Mouse (Mus musculus) MEL (cell line): Measurements from ENCODE around the gene Clec4f. TPM values are rescaled to one million over a fixed set of nuclear protein-coding genes. Genes with fewer than 3 reads are reported as not detected.

Experiments used
- DNase-seq: peaks from one replicate; pipeline ENCODE4 v3.0.0; 2011; ENCODE audit warnings: low read depth, low spot score
- H3K27ac ChIP-seq: 2 replicates; pipeline ENCODE4 v1.5.1; 2012; ENCODE audit warnings: low read depth, mild to moderate bottlenecking, control low read depth, low read length, moderate library complexity; ENCODE audit not compliant: control insufficient read depth
- H3K27me3 ChIP-seq, 2 experiments: fragments of 150-350 bp in 1 of 2; sonication (generic) in 1 of 2; 2 replicates each; pipeline ENCODE4 v1.6.1; 2012; ENCODE audit warnings: low read length in 2 of 2, mild to moderate bottlenecking in 2 of 2, improper control_type of control experiment in 1 of 2, moderate library complexity in 1 of 2; ENCODE audit not compliant: insufficient read depth in 2 of 2, control insufficient read depth in 1 of 2
- H3K36me3 ChIP-seq, 2 experiments: 2 replicates each; pipeline ENCODE4 v1.6.1; 2012 to 2014; ENCODE audit warnings: low read length in 2 of 2, improper control_type of control experiment in 1 of 2, inconsistent platforms in 1 of 2, mild to moderate bottlenecking in 1 of 2; ENCODE audit not compliant: insufficient read depth in 2 of 2, control insufficient read depth in 1 of 2
- H3K4me1 ChIP-seq, 2 experiments: fragments of 150-350 bp in 1 of 2; sonication (generic) in 1 of 2; 2 replicates each; pipeline ENCODE4 v1.6.1; 2012; ENCODE audit warnings: low read length in 2 of 2, improper control_type of control experiment in 1 of 2, mild to moderate bottlenecking in 1 of 2; ENCODE audit not compliant: insufficient read depth in 2 of 2, control insufficient read depth in 1 of 2
- H3K4me3 ChIP-seq, 2 experiments: fragments of 150-350 bp in 1 of 2; sonication (generic) in 1 of 2; 2 replicates each; pipeline ENCODE4 v1.5.1; 2012; ENCODE audit warnings: low read depth in 2 of 2, low read length in 2 of 2, mild to moderate bottlenecking in 2 of 2, moderate library complexity in 2 of 2, control low read depth in 1 of 2, improper control_type of control experiment in 1 of 2; ENCODE audit not compliant: control insufficient read depth in 1 of 2, insufficient read depth in 1 of 2
- H3K79me2 ChIP-seq: 2 replicates; pipeline ENCODE4 v1.6.1; 2012; ENCODE audit warnings: mild to moderate bottlenecking, low read length, moderate library complexity; ENCODE audit not compliant: control insufficient read depth, poor library complexity, insufficient read depth
- H3K9ac ChIP-seq: 2 replicates; pipeline ENCODE4 v1.6.1; 2012; ENCODE audit warnings: low read depth, mild to moderate bottlenecking, control low read depth, low read length, moderate library complexity; ENCODE audit not compliant: control insufficient read depth, poor library complexity, severe bottlenecking
- H3K9me3 ChIP-seq: fragments of 150-350 bp; sonication (generic); replicated peaks from 2 replicates; pipeline ENCODE4 v1.6.1; 2012; ENCODE audit warnings: mild to moderate bottlenecking, low read length, improper control_type of control experiment, moderate library complexity; ENCODE audit not compliant: insufficient read depth
- CHD1 ChIP-seq: IDR thresholded peaks from 2 replicates; pipeline ENCODE4 v1.6.1; 2012; ENCODE audit warnings: low read depth, mild to moderate bottlenecking, inconsistent platforms, low read length, improper control_type of control experiment
- CHD2 ChIP-seq: IDR thresholded peaks from 2 replicates; pipeline ENCODE4 v1.6.1; 2011; ENCODE audit warnings: low read length, improper control_type of control experiment
- CTCF ChIP-seq, 3 experiments: IDR thresholded peaks in 2 of 3; conservative IDR thresholded peaks in 1 of 3; 2 replicates each; pipeline ENCODE4 v1.5.1; 2011 to 2012; ENCODE audit warnings: low read length in 3 of 3, low read depth in 2 of 3, mild to moderate bottlenecking in 2 of 3, improper control_type of control experiment in 1 of 3, inconsistent platforms in 1 of 3, mixed read lengths in 1 of 3, moderate library complexity in 1 of 3; ENCODE audit not compliant: control insufficient read depth in 1 of 3, insufficient read depth in 1 of 3, poor library complexity in 1 of 3, severe bottlenecking in 1 of 3
- GABPA ChIP-seq: IDR thresholded peaks from 2 replicates; pipeline ENCODE4 v1.6.1; 2012; ENCODE audit warnings: low read depth, mild to moderate bottlenecking, inconsistent platforms, low read length, improper control_type of control experiment, moderate library complexity
- GATA1 ChIP-seq: IDR thresholded peaks from 2 replicates; pipeline ENCODE4 v1.6.1; 2011; ENCODE audit warnings: low read depth, low read length, improper control_type of control experiment
- HCFC1 ChIP-seq: IDR thresholded peaks from 2 replicates; pipeline ENCODE4 v1.6.1; 2012; ENCODE audit warnings: low read depth, mild to moderate bottlenecking, inconsistent platforms, low read length, improper control_type of control experiment, moderate library complexity
- MAFK ChIP-seq: IDR thresholded peaks from 2 replicates; pipeline ENCODE4 v1.6.1; 2011; ENCODE audit warnings: low read depth, mild to moderate bottlenecking, low read length, improper control_type of control experiment, borderline replicate concordance
- MAX ChIP-seq: IDR thresholded peaks from 2 replicates; pipeline ENCODE4 v1.6.1; 2011; ENCODE audit warnings: low read length, improper control_type of control experiment
- MAZ ChIP-seq: IDR thresholded peaks from 2 replicates; pipeline ENCODE4 v1.6.1; 2012; ENCODE audit warnings: low read depth, mild to moderate bottlenecking, inconsistent platforms, low read length, improper control_type of control experiment
- MEF2A ChIP-seq: IDR thresholded peaks from 2 replicates; pipeline ENCODE4 v1.6.1; 2014; ENCODE audit warnings: low read depth, mild to moderate bottlenecking, inconsistent platforms, low read length, improper control_type of control experiment; ENCODE audit not compliant: poor library complexity, insufficient replicate concordance, severe bottlenecking; ENCODE audit errors: extremely low read depth
- MXI1 ChIP-seq: IDR thresholded peaks from 2 replicates; pipeline ENCODE4 v1.6.1; 2011; ENCODE audit warnings: mild to moderate bottlenecking, low read depth, low read length, improper control_type of control experiment
- MYB ChIP-seq: IDR thresholded peaks from 2 replicates; pipeline ENCODE4 v1.6.1; 2011; ENCODE audit warnings: mild to moderate bottlenecking, low read depth, low read length, improper control_type of control experiment
- NELFE ChIP-seq: IDR thresholded peaks from 2 replicates; pipeline ENCODE4 v1.6.1; 2011; ENCODE audit warnings: low read depth, low read length, improper control_type of control experiment
- NRF1 ChIP-seq: IDR thresholded peaks from 2 replicates; pipeline ENCODE4 v1.6.1; 2014; ENCODE audit warnings: low read depth, mild to moderate bottlenecking, inconsistent platforms, low read length, improper control_type of control experiment, moderate library complexity; ENCODE audit not compliant: poor library complexity, insufficient read depth, severe bottlenecking
- POLR2AphosphoS2 ChIP-seq: IDR thresholded peaks from 2 replicates; pipeline ENCODE4 v1.6.1; 2011; ENCODE audit warnings: low read length, improper control_type of control experiment
- RAD21 ChIP-seq: IDR thresholded peaks from 2 replicates; pipeline ENCODE4 v1.6.1; 2011; ENCODE audit warnings: mild to moderate bottlenecking, low read depth, low read length, improper control_type of control experiment
- RCOR1 ChIP-seq: IDR thresholded peaks from 2 replicates; pipeline ENCODE4 v1.6.1; 2012; ENCODE audit warnings: low read depth, mild to moderate bottlenecking, inconsistent platforms, low read length, improper control_type of control experiment
- SIN3A ChIP-seq: IDR thresholded peaks from 2 replicates; pipeline ENCODE4 v1.6.1; 2012; ENCODE audit warnings: low read length, improper control_type of control experiment, inconsistent platforms
- SMC3 ChIP-seq: IDR thresholded peaks from 2 replicates; pipeline ENCODE4 v1.6.1; 2011; ENCODE audit warnings: low read depth, low read length, improper control_type of control experiment
- TAL1 ChIP-seq: IDR thresholded peaks from 2 replicates; pipeline ENCODE4 v1.6.1; 2012; ENCODE audit warnings: mild to moderate bottlenecking, inconsistent platforms, low read length, moderate library complexity, mixed read lengths
- TBP ChIP-seq: IDR thresholded peaks from 2 replicates; pipeline ENCODE4 v1.8.0; 2011; ENCODE audit warnings: low read depth, low read length, improper control_type of control experiment
- TCF12 ChIP-seq: IDR thresholded peaks from 2 replicates; pipeline ENCODE4 v1.6.1; 2014; ENCODE audit warnings: low read depth, mild to moderate bottlenecking, inconsistent platforms, low read length, improper control_type of control experiment, moderate library complexity
- USF1 ChIP-seq: IDR thresholded peaks from 2 replicates; pipeline ENCODE4 v1.6.1; 2014; ENCODE audit warnings: low read depth, mild to moderate bottlenecking, inconsistent platforms, low read length, improper control_type of control experiment, moderate library complexity
- USF2 ChIP-seq, 2 experiments: IDR thresholded peaks; 2 replicates each; pipeline ENCODE4 v1.6.1; 2011 to 2012; ENCODE audit warnings: improper control_type of control experiment in 2 of 2, low read length in 2 of 2, borderline replicate concordance in 1 of 2, inconsistent platforms in 1 of 2, low read depth in 1 of 2, mild to moderate bottlenecking in 1 of 2; ENCODE audit not compliant: insufficient read depth in 1 of 2
- ZC3H11A ChIP-seq: IDR thresholded peaks from 2 replicates; pipeline ENCODE4 v1.6.1; 2012; ENCODE audit warnings: low read depth, mild to moderate bottlenecking, inconsistent platforms, low read length, improper control_type of control experiment
- ZKSCAN1 ChIP-seq: IDR thresholded peaks from 2 replicates; pipeline ENCODE4 v1.6.1; 2012; ENCODE audit warnings: low read depth, mild to moderate bottlenecking, inconsistent platforms, low read length, improper control_type of control experiment, moderate library complexity
- ZMIZ1 ChIP-seq: IDR thresholded peaks from 2 replicates; pipeline ENCODE4 v1.6.1; 2012; ENCODE audit warnings: low read depth, mild to moderate bottlenecking, inconsistent platforms, low read length, improper control_type of control experiment, moderate library complexity
- ZNF384 ChIP-seq: IDR thresholded peaks from 2 replicates; pipeline ENCODE4 v1.6.1; 2012; ENCODE audit warnings: low read depth, mild to moderate bottlenecking, inconsistent platforms, low read length, improper control_type of control experiment
- polyA plus RNA-seq, 2 experiments: library from polyadenylated mRNA; stranded (reverse) in 1 of 2; unstranded in 1 of 2; fragments of >175 nt in 1 of 2; fragments of >200 nt in 1 of 2; gene quantifications; 2 replicates each; pipeline versions ENCODE4 v1.2.1 to v1.2.4; 2012; ENCODE audit warnings: low replicate concordance in 2 of 2, low read depth in 1 of 2; ENCODE audit not compliant: insufficient read length in 2 of 2, insufficient read depth in 1 of 2, missing spikeins in 1 of 2
- total RNA-seq: library from RNA; depleted of rRNA; stranded (reverse); fragments of 300-350 nt; gene quantifications from 2 replicates; pipeline ENCODE4 v1.2.3, GENCODE M21; 2012

Clec4f gene
- total and polyA plus RNA-seq, 3 experiments: not detected

DNA sequence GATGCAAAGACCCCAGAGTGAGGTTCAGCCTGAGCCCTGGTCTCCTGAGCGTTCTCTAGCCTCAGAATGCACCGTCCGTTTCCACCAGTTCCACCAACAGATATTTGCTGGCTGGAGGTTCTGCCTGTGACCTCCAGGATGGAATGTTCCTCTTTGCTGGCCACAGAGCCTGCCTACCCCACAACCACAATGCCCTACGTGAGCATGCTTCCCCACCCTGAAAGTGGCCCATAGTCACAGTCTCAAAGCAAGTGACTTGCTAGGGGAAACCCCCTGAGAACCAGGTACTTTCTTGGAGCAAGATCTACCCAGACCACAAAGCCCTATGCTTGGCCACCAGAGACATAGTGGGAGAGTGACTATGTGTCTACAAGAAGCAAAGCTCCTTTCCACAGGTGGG is 33.4 kb upstream of the Clec4f start:
- no peak for DNase-seq
- no peak overlapping the region for H3K4me3 ChIP-seq
- peaks cover 0 to 7% of the 10 kb centered on the region in 2 experiments; a peak in 2 of 4 replicates for H3K4me1 ChIP-seq
- no peaks in the 10 kb centered on the region for H3K9me3 ChIP-seq
- no peaks in the 10 kb centered on the region for H3K79me2 ChIP-seq
- H3K27me3 ChIP-seq: peaks cover 10 to 27% of the 10 kb centered on the region in 2 experiments
- no peak for TF ChIP-seq ZMIZ1
- TF ChIP-seq MAZ: no peak
- TF ChIP-seq SMC3: no peak
- no peak for TF ChIP-seq ZNF384
- TF ChIP-seq MXI1: no peak
- TF ChIP-seq NELFE: no peak
- TF ChIP-seq USF1: no peak
- no peak for TF ChIP-seq USF2 (IDR thresholded peaks at IDR 0.05; ENCODE audit: borderline replicate concordance in 1 of 2, insufficient read depth in 1 of 2, low read depth in 1 of 2, low read length in 2 of 2)
- TF ChIP-seq MEF2A: no peak
- no peak for TF ChIP-seq SIN3A
- TF ChIP-seq CHD2: no peak
- no peak for TF ChIP-seq TCF12
- no peaks in the 10 kb centered on the region; a peak in 1 of 4 replicates for H3K36me3 ChIP-seq
- no peak overlapping the region for H3K27ac ChIP-seq
- no peak overlapping the region for H3K9ac ChIP-seq

DNA sequence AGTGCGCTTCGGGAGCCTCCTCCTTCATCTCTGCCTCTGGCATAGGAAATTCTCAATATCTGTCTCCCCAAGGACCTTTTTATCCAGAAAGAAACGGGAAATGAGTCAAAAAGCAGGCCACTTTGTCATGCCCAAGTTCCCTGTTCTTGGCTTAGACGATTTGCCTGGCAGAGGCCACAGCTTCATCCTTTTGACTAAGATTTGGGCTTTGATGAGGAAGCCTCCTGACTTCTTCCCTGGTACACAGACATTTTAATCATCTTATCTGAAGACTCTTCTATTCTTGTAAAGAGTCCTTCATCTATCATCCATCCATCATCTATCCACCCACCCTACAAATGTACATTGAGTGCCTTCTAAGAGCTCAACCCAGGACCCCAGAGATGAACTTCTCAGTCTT is 21.8 kb upstream of the Clec4f start, which contains the start of gene Cd207:
Gene Cd207 (minus strand): TSS at position 101 of the 400 bp plus-strand sequence.
- no peak within 1 kb of the TSS for H3K9ac ChIP-seq
- peaks cover 8 to 10% of the 10 kb centered on the region in 2 experiments for H3K27me3 ChIP-seq
- H3K9me3 ChIP-seq: no peaks in the 10 kb centered on the region
- no peak for DNase-seq
- H3K4me1 ChIP-seq: no peaks in the 10 kb centered on the region
- no peak within 1 kb of the TSS for H3K4me3 ChIP-seq
- no peaks in the 10 kb centered on the region for H3K79me2 ChIP-seq
- H3K27ac ChIP-seq: no peak within 1 kb of the TSS
- TF ChIP-seq MAFK (no peak), CTCF (IDR thresholded peaks at IDR 0.05 in 2 of 3, conservative IDR thresholded peaks at IDR 0.05 in 1 of 3; ENCODE audit: control insufficient read depth in 1 of 3, insufficient read depth in 1 of 3, low read depth in 2 of 3, low read length in 3 of 3, poor library complexity in 1 of 3, severe bottlenecking in 1 of 3) (no peak), CHD2 (no peak), GABPA (no peak), NRF1 (no peak), MYB (no peak), ZKSCAN1 (no peak), POLR2AphosphoS2 (no peak), TAL1 (no peak), TBP (no peak), MXI1 (no peak), RCOR1 (no peak), GATA1 (no peak), RAD21 (no peak), MEF2A (no peak), ZC3H11A (no peak), ZNF384 (no peak), CHD1 (no peak), HCFC1 (no peak), MAX (no peak)
- H3K36me3 ChIP-seq: no peaks in the 10 kb centered on the region
